Mouse (Mus musculus): ENCODE results near the gene Sytl3.
"Not testable (repeated sequence)": the region's sequence is repeated elsewhere in the genome, so short reads cannot be mapped to it uniquely, and the experiment has no call there.

The Sytl3 gene

GRCm38 (mm10) chr17:6658801-6659200 lies at the start of gene Sytl3:
Gene Sytl3, plus strand, starts transcription at chr17:6659093.
- DNase-seq (ENCODE audit: low read depth, low spot score) = not testable (repeated sequence)

GRCm38 (mm10) chr17:6613524-6613923 lies 45.4 kb upstream of the Sytl3 start:
- not testable (repeated sequence) for DNase-seq (ENCODE audit: low read depth, low spot score)

GRCm38 (mm10) chr17:6614316-6614715 lies 44.6 kb upstream of the Sytl3 start:
- not testable (repeated sequence) for DNase-seq (ENCODE audit: low read depth, low spot score)

GRCm38 (mm10) chr17:6616731-6617130 lies 42.2 kb upstream of the Sytl3 start:
- DNase-seq (ENCODE audit: low read depth, low spot score) = not testable (repeated sequence)

- not testable (repeated sequence) for DNase-seq (ENCODE audit: low read depth, low spot score)
Observed at GRCm38 (mm10) chr17:6617689-6618400, 41.0 kb upstream of the Sytl3 start.

- DNase-seq (ENCODE audit: low read depth, low spot score) = not testable (repeated sequence)
Observed at GRCm38 (mm10) chr17:6619271-6619670, 39.6 kb upstream of the Sytl3 start.

GRCm38 (mm10) chr17:6620035-6620434 lies 38.9 kb upstream of the Sytl3 start:
- not testable (repeated sequence) for DNase-seq (ENCODE audit: low read depth, low spot score)

GRCm38 (mm10) chr17:6620730-6621451 lies 38.0 kb upstream of the Sytl3 start:
- DNase-seq (ENCODE audit: low read depth, low spot score) = not testable (repeated sequence)

GRCm38 (mm10) chr17:6621976-6622375 lies 36.9 kb upstream of the Sytl3 start:
- not testable (repeated sequence) for DNase-seq (ENCODE audit: low read depth, low spot score)

GRCm38 (mm10) chr17:6624926-6625558 lies 33.9 kb upstream of the Sytl3 start:
- not testable (repeated sequence) for DNase-seq (ENCODE audit: low read depth, low spot score)

GRCm38 (mm10) chr17:6630398-6630797 lies 28.5 kb upstream of the Sytl3 start:
- not testable (repeated sequence) for DNase-seq (ENCODE audit: low read depth, low spot score)

- not testable (repeated sequence) for DNase-seq (ENCODE audit: low read depth, low spot score)
Observed at GRCm38 (mm10) chr17:6632850-6633249, 26.0 kb upstream of the Sytl3 start.

- not testable (repeated sequence) for DNase-seq (ENCODE audit: low read depth, low spot score)
Observed at GRCm38 (mm10) chr17:6635781-6636180, 23.1 kb upstream of the Sytl3 start.

- DNase-seq (ENCODE audit: low read depth, low spot score) = no peak
Observed at GRCm38 (mm10) chr17:6636861-6637260, 22.0 kb upstream of the Sytl3 start.

GRCm38 (mm10) chr17:6637434-6637833 lies 21.5 kb upstream of the Sytl3 start:
- not testable (repeated sequence) for DNase-seq (ENCODE audit: low read depth, low spot score)

GRCm38 (mm10) chr17:6638444-6638843 lies 20.4 kb upstream of the Sytl3 start:
- DNase-seq (ENCODE audit: low read depth, low spot score) = not testable (repeated sequence)

GRCm38 (mm10) chr17:6639486-6639885 lies 19.4 kb upstream of the Sytl3 start:
- not testable (repeated sequence) for DNase-seq (ENCODE audit: low read depth, low spot score)

- not testable (repeated sequence) for DNase-seq (ENCODE audit: low read depth, low spot score)
Observed at GRCm38 (mm10) chr17:6640044-6640637, 18.8 kb upstream of the Sytl3 start.

GRCm38 (mm10) chr17:6640771-6641429 lies 18.0 kb upstream of the Sytl3 start:
- DNase-seq (ENCODE audit: low read depth, low spot score) = not testable (repeated sequence)

GRCm38 (mm10) chr17:6644210-6644609 lies 14.7 kb upstream of the Sytl3 start:
- DNase-seq (ENCODE audit: low read depth, low spot score) = not testable (repeated sequence)

GRCm38 (mm10) chr17:6644673-6645072 lies 14.2 kb upstream of the Sytl3 start:
- DNase-seq (ENCODE audit: low read depth, low spot score) = not testable (repeated sequence)

Data from WW6 (cell line).